ENCODE assay signal across 9 mouse cellular contexts in genomic region chr10:122883823-122884743, GRCm38 (mm10).
DNase-seq lines count a peak whose midpoint lies in the region; ATAC-seq and TF ChIP-seq lines count a peak whose summit lies in the region.
"Had no signal": no experiment of that assay in that cellular context is flagged by ENCODE, and none has a peak within 500 bp of the region (broad histone marks: within the 10 kb centered on the region; RNA-seq: fewer than 3 reads in every experiment).

No protein-coding gene starts in this region.

- DNase-seq in lung, adult 2 months, result no peak
- DNase-seq in embryonic facial prominence, embryonic 10.5 days (ENCODE audit: low spot score), result peak; percentile 75
- peak; percentile 31 to 67 for DNase-seq in gastrocnemius, postnatal 36 days
- peak; percentile 69 to 83 for DNase-seq in left cerebral cortex, postnatal 10 days (ENCODE audit: extremely low spot score in 1 of 2, low spot score in 2 of 2)
- no peak for DNase-seq in thymus, postnatal 25 days
- DNase-seq: liver, embryonic 13.5 days had no signal

- H3K9me3 ChIP-seq in lung, embryonic 15.5 days, result no peaks in the 10 kb centered on the region
- no peaks in the 10 kb centered on the region for H3K9me3 ChIP-seq in embryonic facial prominence, embryonic 10.5 days
- H3K9me3 ChIP-seq in intestine, postnatal 0 days (ENCODE audit: control insufficient read depth), result no peaks in the 10 kb centered on the region
- H3K9me3 ChIP-seq in neural tube, embryonic 13.5 days, result no peaks in the 10 kb centered on the region
- H3K9me3 ChIP-seq: liver, embryonic 13.5 days had no signal

- no peak overlapping the region for H3K9ac ChIP-seq in lung, embryonic 15.5 days
- H3K9ac ChIP-seq in intestine, postnatal 0 days (ENCODE audit: low read depth, low read length), result no peak overlapping the region
- H3K9ac ChIP-seq in neural tube, embryonic 13.5 days, result peak overlapping the region; percentile 68
- H3K9ac ChIP-seq: liver, embryonic 13.5 days had no signal

- peak overlapping the region; percentile 74 for H3K27ac ChIP-seq in lung, embryonic 15.5 days
- peak overlapping the region; percentile 92 for H3K27ac ChIP-seq in embryonic facial prominence, embryonic 10.5 days (replicated peaks)
- H3K27ac ChIP-seq in intestine, postnatal 0 days (ENCODE audit: low read depth, low read length), result peak overlapping the region; percentile 57; the same call in 1 of the 2 replicates
- H3K27ac ChIP-seq in neural tube, embryonic 13.5 days (replicated peaks), result peak overlapping the region; percentile 99
- H3K27ac ChIP-seq: liver, embryonic 13.5 days had no signal

- TF ChIP-seq POLR2A in lung, adult 2 months (IDR thresholded peaks at IDR 0.05; ENCODE audit: borderline replicate concordance, extremely low read depth, low read depth, low read length), result no peak

- WGBS in lung, embryonic 15.5 days, result 18% methylated on average over 15 of the region's 15 CpGs
- WGBS in lung, adult 2 months, result 38% methylated on average over 15 of the region's 15 CpGs
- WGBS in embryonic facial prominence, embryonic 10.5 days, result 14% methylated on average over 15 of the region's 15 CpGs
- 45% methylated on average over 15 of the region's 15 CpGs for WGBS in intestine, postnatal 0 days
- 2% methylated on average over 15 of the region's 15 CpGs for WGBS in neural tube, embryonic 13.5 days

- no peak for TF ChIP-seq CTCF in lung, adult 2 months (IDR thresholded peaks at IDR 0.05; ENCODE audit: insufficient read depth, low read length)
- no peak for TF ChIP-seq CTCF in intestine, postnatal 0 days (IDR thresholded peaks at IDR 0.05; ENCODE audit: low read depth)

- ATAC-seq in lung, embryonic 15.5 days (ENCODE audit: borderline replicate concordance, extremely low read depth, low FRiP score, low TSS enrichment), result peak; percentile 74; the same call in 1 of the 2 replicates
- ATAC-seq in intestine, postnatal 0 days, result peak; percentile 19; the same call in 1 of the 2 replicates
- ATAC-seq in neural tube, embryonic 13.5 days (ENCODE audit: low read depth), result peak; percentile 74

- H3K4me1 ChIP-seq in lung, embryonic 15.5 days, result peaks cover 41% of the 10 kb centered on the region
- peaks cover 15% of the 10 kb centered on the region for H3K4me1 ChIP-seq in lung, adult 2 months (ENCODE audit: control insufficient read depth, insufficient read depth, low read length)
- H3K4me1 ChIP-seq in embryonic facial prominence, embryonic 10.5 days, result peaks cover 65% of the 10 kb centered on the region
- H3K4me1 ChIP-seq in intestine, postnatal 0 days (replicated peaks; ENCODE audit: control insufficient read depth, insufficient read depth, low read length), result no peaks in the 10 kb centered on the region
- peaks cover 90% of the 10 kb centered on the region for H3K4me1 ChIP-seq in neural tube, embryonic 13.5 days (replicated peaks)

- intact Hi-C loops in gastrocnemius, postnatal 36 days (cut with DNase I), result no loop called here
- intact Hi-C loops in left cerebral cortex, postnatal 10 days (cut with DNase I), result no loop called here

- H3K27me3 ChIP-seq in lung, embryonic 15.5 days, result no peaks in the 10 kb centered on the region
- no peaks in the 10 kb centered on the region for H3K27me3 ChIP-seq in embryonic facial prominence, embryonic 10.5 days (replicated peaks; ENCODE audit: low read depth, poor library complexity, severe bottlenecking)
- H3K27me3 ChIP-seq in intestine, postnatal 0 days (replicated peaks; ENCODE audit: control insufficient read depth, insufficient read depth, low read length), result no peaks in the 10 kb centered on the region
- H3K27me3 ChIP-seq in neural tube, embryonic 13.5 days, result no peaks in the 10 kb centered on the region
- H3K27me3 ChIP-seq: liver, embryonic 13.5 days had no signal

- H3K36me3 ChIP-seq in lung, embryonic 15.5 days, result no peaks in the 10 kb centered on the region
- H3K36me3 ChIP-seq in embryonic facial prominence, embryonic 10.5 days (replicated peaks), result no peaks in the 10 kb centered on the region
- no peaks in the 10 kb centered on the region for H3K36me3 ChIP-seq in intestine, postnatal 0 days (ENCODE audit: control insufficient read depth, insufficient read depth)
- no peaks in the 10 kb centered on the region for H3K36me3 ChIP-seq in neural tube, embryonic 13.5 days
- H3K36me3 ChIP-seq: liver, embryonic 13.5 days had no signal

- H3K4me2 ChIP-seq in lung, embryonic 15.5 days, result peak overlapping the region; percentile 32
- H3K4me2 ChIP-seq in intestine, postnatal 0 days (replicated peaks; ENCODE audit: low read depth), result no peak overlapping the region
- peak overlapping the region; percentile 36 for H3K4me2 ChIP-seq in neural tube, embryonic 13.5 days
- H3K4me2 ChIP-seq: liver, embryonic 13.5 days had no signal

- H3K4me3 ChIP-seq in lung, embryonic 15.5 days, result no peak overlapping the region
- no peak overlapping the region for H3K4me3 ChIP-seq in lung, adult 2 months (replicated peaks; ENCODE audit: extremely low read depth, low read depth, low read length)
- peak overlapping the region; percentile 21; the same call in 1 of the 2 replicates for H3K4me3 ChIP-seq in embryonic facial prominence, embryonic 10.5 days
- H3K4me3 ChIP-seq in intestine, postnatal 0 days (ENCODE audit: low read depth, low read length), result no peak overlapping the region
- no peak overlapping the region for H3K4me3 ChIP-seq in neural tube, embryonic 13.5 days
- H3K4me3 ChIP-seq: liver, embryonic 13.5 days had no signal

Comparison
In these comparisons a context has a peak if more than half of its experiments do, and no peak if none do; other contexts are left out.
1. ATAC-seq: peak in every context shown above with its lines; median percentile 74 in lung, embryonic 15.5 days; 74 in neural tube, embryonic 13.5 days; 19 in intestine, postnatal 0 days.
2. DNase-seq: peak in embryonic facial prominence, embryonic 10.5 days (single experiment), gastrocnemius, postnatal 36 days (2 of 2) and left cerebral cortex, postnatal 10 days (2 of 2); none in lung, adult 2 months (single experiment) and thymus, postnatal 25 days (single experiment).
3. Peak in every context shown above with its lines, with median percentiles within 50 percentile points of each other: H3K27ac ChIP-seq.